Comparison of ENCODE assay signal across 25 mouse cellular contexts in genomic region chr13:92884206-92884605, GRCm38 (mm10). TPM values are rescaled to one million over a fixed set of nuclear protein-coding genes. Genes with fewer than 3 reads are reported as not detected.
DNase-seq lines count a peak whose midpoint lies in the region; ATAC-seq and TF ChIP-seq lines count a peak whose summit lies in the region.
"Had no signal": no experiment of that assay in that cellular context is flagged by ENCODE, and none has a peak within 500 bp of the region (broad histone marks: within the 10 kb centered on the region; RNA-seq: fewer than 3 reads in every experiment).

No protein-coding gene starts in this region.

- H3K9me3 ChIP-seq in forebrain, embryonic 11.5 days (ENCODE audit: control insufficient read depth, low read length), result no peaks in the 10 kb centered on the region
- H3K9me3 ChIP-seq in forebrain, embryonic 15.5 days, result no peaks in the 10 kb centered on the region
- H3K9me3 ChIP-seq: embryonic facial prominence, embryonic 12.5 days; forebrain, embryonic 12.5 days; G1E had no signal

- intact Hi-C loops in gastrocnemius, adult 2 months (cut with DNase I), result loop anchor here (2.0 to 10.0 kb wide), 5 partner anchors 31 to 253 kb away; no protein-coding TSS in a partner anchor

- WGBS in forebrain, embryonic 11.5 days, result 100% methylated on average over 1 of the region's 1 CpGs
- WGBS in forebrain, embryonic 15.5 days, result 90% methylated on average over 1 of the region's 1 CpGs

- H3K4me1 ChIP-seq in forebrain, embryonic 11.5 days (replicated peaks; ENCODE audit: control insufficient read depth, insufficient read depth, low read length), result 0 out of 2 replicates have a peak, but pooled peaks cover 3% of the 10 kb centered on the region
- H3K4me1 ChIP-seq in forebrain, embryonic 15.5 days, result no peaks in the 10 kb centered on the region
- H3K4me1 ChIP-seq: embryonic facial prominence, embryonic 12.5 days had no signal

- no peak overlapping the region for H3K4me2 ChIP-seq in forebrain, embryonic 11.5 days (ENCODE audit: low read depth, low read length, severe bottlenecking)
- no peak overlapping the region for H3K4me2 ChIP-seq in forebrain, embryonic 15.5 days (replicated peaks)
- H3K4me2 ChIP-seq: embryonic facial prominence, embryonic 12.5 days; forebrain, embryonic 12.5 days had no signal

- no peak overlapping the region for H3K27ac ChIP-seq in forebrain, embryonic 11.5 days (ENCODE audit: low read depth, low read length)
- H3K27ac ChIP-seq in forebrain, embryonic 15.5 days (replicated peaks), result no peak overlapping the region
- peak overlapping the region; percentile 95 for H3K27ac ChIP-seq in gastrocnemius, adult 2 months
- H3K27ac ChIP-seq: embryonic facial prominence, embryonic 10.5 days; embryonic facial prominence, embryonic 12.5 days; forebrain, embryonic 12.5 days had no signal

- H3K9ac ChIP-seq in forebrain, embryonic 11.5 days (ENCODE audit: low read length), result no peak overlapping the region
- H3K9ac ChIP-seq in forebrain, embryonic 15.5 days (replicated peaks), result no peak overlapping the region
- H3K9ac ChIP-seq: embryonic facial prominence, embryonic 12.5 days; forebrain, embryonic 12.5 days had no signal

- H3K36me3 ChIP-seq in forebrain, embryonic 11.5 days (ENCODE audit: control insufficient read depth, insufficient read depth, low read length), result no peaks in the 10 kb centered on the region
- H3K36me3 ChIP-seq in forebrain, embryonic 15.5 days, result no peaks in the 10 kb centered on the region
- H3K36me3 ChIP-seq: embryonic facial prominence, embryonic 10.5 days; embryonic facial prominence, embryonic 12.5 days; forebrain, embryonic 12.5 days; G1E had no signal

- peak; percentile 15 for DNase-seq in forebrain, embryonic 11.5 days (ENCODE audit: low spot score)
- peak; percentile 65 for DNase-seq in gastrocnemius, adult 2 months
- DNase-seq in gastrocnemius, postnatal 10 days, result no peak
- peak; percentile 1 for DNase-seq in testis, postnatal 14 days (ENCODE audit: low spot score)
- no peak for DNase-seq in testis, postnatal 10 days (ENCODE audit: low spot score)
- DNase-seq in skeletal muscle tissue, adult 2 months (ENCODE audit: low read depth, low spot score), result peak; percentile 54
- DNase-seq: adrenal gland, adult 8-10 months; adrenal gland, postnatal 14 days; adrenal gland, postnatal 36 days; B cell, adult 2 months; cerebellum, adult 11-12 months; cerebellum, adult 2 months; cerebellum, adult 9-10 months; cerebellum, postnatal 10 days; cerebellum, postnatal 25 days had no signal

- no peaks in the 10 kb centered on the region for H3K27me3 ChIP-seq in forebrain, embryonic 11.5 days (ENCODE audit: control insufficient read depth, insufficient read depth, low read length)
- no peaks in the 10 kb centered on the region for H3K27me3 ChIP-seq in forebrain, embryonic 15.5 days
- H3K27me3 ChIP-seq: CH12.LX; embryonic facial prominence, embryonic 12.5 days; forebrain, embryonic 12.5 days had no signal

- TF ChIP-seq CTCF in gastrocnemius, adult 2 months (IDR thresholded peaks at IDR 0.05), result no peak

- H3K4me3 ChIP-seq in forebrain, embryonic 11.5 days (ENCODE audit: low read depth, low read length), result no peak overlapping the region
- no peak overlapping the region for H3K4me3 ChIP-seq in forebrain, embryonic 15.5 days
- no peak overlapping the region for H3K4me3 ChIP-seq in gastrocnemius, adult 2 months
- H3K4me3 ChIP-seq: embryonic facial prominence, embryonic 10.5 days; embryonic facial prominence, embryonic 12.5 days; forebrain, embryonic 12.5 days had no signal

- ATAC-seq in forebrain, embryonic 11.5 days (replicated peaks; ENCODE audit: low FRiP score), result no peak
- ATAC-seq in forebrain, embryonic 15.5 days (replicated peaks), result no peak
- ATAC-seq: activated CD4-positive, CD25-positive, alpha-beta regulatory T cell, adult 4 months; CD4-positive, CD25-positive, alpha-beta regulatory T cell, adult 4 months; forebrain, embryonic 14.5 days; Patski had no signal

RNA-seq across cellular contexts. Expression of gene Mtx3, which starts 39.6 kb away (rescaled TPM):
- polyA plus RNA-seq in forebrain, embryonic 11.5 days (2014; fragmentation: Nextera tagmentation; extraction: Ambion mirVana), result 4.8 and 5.3 TPM in 2 replicates
- polyA plus RNA-seq in forebrain, embryonic 15.5 days (2015; fragmentation: Nextera tagmentation; extraction: Ambion mirVana), result 4.2 and 4.5 TPM in 2 replicates
- total RNA-seq in gastrocnemius, adult 2 months (2021), result 1 to 10 TPM; 4.3 to 4.7 TPM
- 10 to 100 TPM in 1 of 2 experiments, 1 to 10 TPM in 1; 8.1 to 12.0 TPM for total RNA-seq in gastrocnemius, postnatal 10 days (2021)

Comparison
In these comparisons a context has a peak if more than half of its experiments do, and no peak if none do; other contexts are left out.
1. DNase-seq: peak in forebrain, embryonic 11.5 days (single experiment), gastrocnemius, adult 2 months (single experiment), testis, postnatal 14 days (single experiment) and skeletal muscle tissue, adult 2 months (single experiment); none in gastrocnemius, postnatal 10 days (single experiment) and testis, postnatal 10 days (single experiment).